In the genomic region with DNA sequence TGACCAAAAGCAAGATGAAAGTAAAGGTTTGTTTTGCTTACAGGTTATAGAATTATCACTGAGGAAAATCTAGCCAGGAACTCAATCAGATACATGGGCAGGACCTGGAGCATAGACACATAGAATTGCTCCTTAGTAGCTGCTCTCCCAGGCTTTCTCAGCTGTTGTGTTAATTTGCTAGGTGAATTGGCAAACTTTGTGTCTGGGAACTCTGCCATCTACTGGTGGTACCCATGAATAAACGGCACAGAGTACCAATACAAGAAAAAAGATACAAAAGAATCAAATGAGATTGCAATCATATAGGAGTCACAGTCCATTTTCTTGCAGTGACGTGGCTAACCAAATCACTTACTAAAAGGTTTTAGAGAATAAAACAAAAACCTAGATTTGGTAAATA, we compare ENCODE assay signal across 10 mouse cellular contexts.
DNase-seq lines count a peak whose midpoint lies in the region; ATAC-seq and TF ChIP-seq lines count a peak whose summit lies in the region.
"Had no signal": no experiment of that assay in that cellular context is flagged by ENCODE, and none has a peak within 500 bp of the region (broad histone marks: within the 10 kb centered on the region; RNA-seq: fewer than 3 reads in every experiment).

No protein-coding gene starts in this region.

- no peak for TF ChIP-seq EP300 in heart, adult 2 months (IDR thresholded peaks at IDR 0.05; ENCODE audit: insufficient read depth, low read depth, low read length)
- TF ChIP-seq EP300 in stomach, postnatal 0 days (optimal IDR thresholded peaks at IDR 0.05): no peak

- H3K4me2 ChIP-seq in stomach, postnatal 0 days (replicated peaks; ENCODE audit: low read depth): no peak overlapping the region
- H3K4me2 ChIP-seq: heart, embryonic 13.5 days had no signal

- H3K4me1 ChIP-seq in heart, adult 2 months (ENCODE audit: control insufficient read depth, insufficient read depth, low read length): no peaks in the 10 kb centered on the region
- H3K4me1 ChIP-seq in stomach, postnatal 0 days (replicated peaks; ENCODE audit: control insufficient read depth, insufficient read depth): no peaks in the 10 kb centered on the region
- H3K4me1 ChIP-seq: heart, embryonic 13.5 days had no signal

- intact Hi-C loops in heart, adult 2 months (cut with DNase I): loop anchor here (2.0 kb wide), 1 partner anchor 197 kb away; no protein-coding TSS in a partner anchor
- intact Hi-C loops in heart, postnatal 36 days (cut with DNase I): loop anchor here (2.0 kb wide), 1 partner anchor 199 kb away; no protein-coding TSS in a partner anchor
- intact Hi-C loops in heart, postnatal 25 days (cut with DNase I): loop anchor here (1.0 kb wide), 1 partner anchor 198 kb away; no protein-coding TSS in a partner anchor

- no peaks in the 10 kb centered on the region for H3K79me2 ChIP-seq in heart, adult 2 months (replicated peaks; ENCODE audit: control insufficient read depth, insufficient read depth, low read length)

- WGBS in heart, adult 2 months: 34% methylated on average over 2 of the region's 2 CpGs
- WGBS in stomach, postnatal 0 days: 45% methylated on average over 2 of the region's 2 CpGs

- H3K27me3 ChIP-seq in heart, adult 2 months (ENCODE audit: control insufficient read depth, insufficient read depth, low read length): no peaks in the 10 kb centered on the region
- no peaks in the 10 kb centered on the region for H3K27me3 ChIP-seq in stomach, postnatal 0 days (ENCODE audit: control insufficient read depth, insufficient read depth, low read length)
- H3K27me3 ChIP-seq: heart, embryonic 13.5 days had no signal

- peak; percentile 87 for ATAC-seq in common myeloid progenitor, adult 5-6 weeks (replicated peaks; ENCODE audit: low read depth, poor library complexity, severe bottlenecking)
- no peak for ATAC-seq in stomach, postnatal 0 days (ENCODE audit: low FRiP score, low TSS enrichment)

- no peaks in the 10 kb centered on the region for H3K36me3 ChIP-seq in heart, adult 2 months (ENCODE audit: control insufficient read depth, insufficient read depth, low read length)
- no peaks in the 10 kb centered on the region for H3K36me3 ChIP-seq in stomach, postnatal 0 days (ENCODE audit: control insufficient read depth, insufficient read depth, low read length)
- H3K36me3 ChIP-seq: heart, embryonic 13.5 days had no signal

- H3K27ac ChIP-seq in heart, adult 2 months: no peak overlapping the region
- no peak overlapping the region for H3K27ac ChIP-seq in stomach, postnatal 0 days (replicated peaks)
- H3K27ac ChIP-seq: heart, embryonic 13.5 days; macrophage had no signal

- no peak overlapping the region for H3K4me3 ChIP-seq in heart, adult 2 months
- H3K4me3 ChIP-seq in stomach, postnatal 0 days (ENCODE audit: low read depth, low read length): no peak overlapping the region
- H3K4me3 ChIP-seq: heart, embryonic 13.5 days had no signal

- TF ChIP-seq CTCF in heart, adult 2 months (IDR thresholded peaks at IDR 0.05): peak; percentile 58
- peak; percentile 59 for TF ChIP-seq CTCF in stomach, postnatal 0 days (IDR thresholded peaks at IDR 0.05; ENCODE audit: low read depth)

- H3K9ac ChIP-seq in heart, adult 2 months (ENCODE audit: low read depth, low read length): no peak overlapping the region
- H3K9ac ChIP-seq in stomach, postnatal 0 days (ENCODE audit: low read length): no peak overlapping the region
- H3K9ac ChIP-seq: heart, embryonic 13.5 days had no signal

- H3K9me3 ChIP-seq in stomach, postnatal 0 days (ENCODE audit: control insufficient read depth, low read length): no peaks in the 10 kb centered on the region
- H3K9me3 ChIP-seq: heart, embryonic 13.5 days had no signal

- no peak for TF ChIP-seq POLR2A in heart, adult 2 months (IDR thresholded peaks at IDR 0.05; ENCODE audit: insufficient read depth, low read depth, low read length)

- DNase-seq in heart, adult 2 months: no peak
- DNase-seq in heart, postnatal 36 days: no peak
- peak; percentile 2 for DNase-seq in lung, postnatal 36 days
- DNase-seq in lung, adult 18-20 months: no peak
- no peak for DNase-seq in stomach, postnatal 0 days (ENCODE audit: low spot score)
- no peak for DNase-seq in heart, postnatal 25 days (ENCODE audit: low spot score)
- DNase-seq in ovary, postnatal 14 days (ENCODE audit: low spot score): no peak
